Mouse (Mus musculus) erythroblast, embryonic 14.5 days (primary cell): ENCODE results near the gene Myoc. TPM values are rescaled to one million over a fixed set of nuclear protein-coding genes. Genes with fewer than 3 reads are reported as not detected.

Experiments
- H3K27me3 ChIP-seq: 2 replicates; pipeline ENCODE4 v1.6.1; 2012; ENCODE audit warnings: inconsistent platforms; ENCODE audit not compliant: control insufficient read depth
- H3K36me3 ChIP-seq: 2 replicates; pipeline ENCODE4 v1.6.1; 2012; ENCODE audit warnings: mild to moderate bottlenecking, inconsistent platforms; ENCODE audit not compliant: control insufficient read depth
- H3K4me1 ChIP-seq: 2 replicates; pipeline ENCODE4 v1.6.1; 2012; ENCODE audit warnings: inconsistent platforms; ENCODE audit not compliant: control insufficient read depth
- H3K4me3 ChIP-seq: replicated peaks from 2 replicates; pipeline ENCODE3; 2012; ENCODE audit warnings: moderate library complexity, mild to moderate bottlenecking, inconsistent platforms
- H3K9me3 ChIP-seq: 2 replicates; pipeline ENCODE4 v1.6.1; 2012; ENCODE audit warnings: low read length, inconsistent platforms, mixed read lengths; ENCODE audit not compliant: control insufficient read depth
- GATA1 ChIP-seq: IDR thresholded peaks from 2 replicates; pipeline ENCODE4 v1.6.1; 2012; ENCODE audit warnings: low read length, inconsistent platforms, mixed read lengths
- TAL1 ChIP-seq: IDR thresholded peaks from 3 replicates; pipeline ENCODE4 v1.6.1; 2012; ENCODE audit warnings: low read length, inconsistent platforms, mixed read lengths
- polyA plus RNA-seq: library from polyadenylated mRNA; stranded (reverse); fragments of >175 nt; gene quantifications from 2 replicates; pipeline ENCODE4 v1.2.3, GENCODE M21; 2012

Myoc gene
- not detected in 2 replicates for polyA plus RNA-seq

- H3K4me1 ChIP-seq, result no peaks in the 10 kb centered on the region
- TF ChIP-seq TAL1, result no peak
- TF ChIP-seq GATA1, result no peak
- no peaks in the 10 kb centered on the region for H3K9me3 ChIP-seq
- H3K4me3 ChIP-seq, result no peak within 1 kb of the TSS
- no peaks in the 10 kb centered on the region for H3K27me3 ChIP-seq
- no peaks in the 10 kb centered on the region for H3K36me3 ChIP-seq
Observed at GRCm38 (mm10) chr1:162639051-162639750, at the start of gene Myoc. TSS of gene Myoc (plus strand) at chr1:162639155.

DNA sequence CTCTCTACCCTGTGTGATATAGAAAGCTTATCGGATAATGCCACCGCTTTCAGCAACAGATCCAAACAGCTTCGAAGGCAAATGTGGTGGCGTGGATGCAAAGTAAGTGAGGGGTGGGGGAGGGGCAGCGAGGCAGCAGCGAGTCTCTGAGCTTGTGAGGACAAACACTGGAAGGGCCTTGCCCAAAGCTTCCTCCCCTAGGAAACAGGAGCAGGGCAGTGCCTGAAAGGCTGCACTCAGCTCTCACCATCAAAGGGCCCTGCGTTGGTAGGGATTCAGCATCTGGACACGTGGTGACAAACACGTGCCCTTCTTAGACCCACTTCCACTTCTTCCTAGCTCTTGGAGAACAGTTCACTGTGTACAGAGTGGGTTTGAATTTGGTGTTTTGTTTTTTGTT is 49.5 kb upstream of the Myoc start:
- peaks cover 10% of the 10 kb centered on the region for H3K4me1 ChIP-seq
- H3K9me3 ChIP-seq, result no peaks in the 10 kb centered on the region
- H3K27me3 ChIP-seq, result no peaks in the 10 kb centered on the region
- no peak overlapping the region for H3K4me3 ChIP-seq
- no peak for TF ChIP-seq GATA1
- no peak for TF ChIP-seq TAL1
- peaks cover 3% of the 10 kb centered on the region; the same call in 1 of the 2 replicates for H3K36me3 ChIP-seq

- no peaks in the 10 kb centered on the region for H3K27me3 ChIP-seq
- no peaks in the 10 kb centered on the region for H3K9me3 ChIP-seq
- no peak for TF ChIP-seq GATA1
- TF ChIP-seq TAL1, result no peak
- H3K4me3 ChIP-seq, result no peak overlapping the region
- H3K4me1 ChIP-seq, result peaks cover 10% of the 10 kb centered on the region
- H3K36me3 ChIP-seq, result peaks cover 2% of the 10 kb centered on the region; the same call in 1 of the 2 replicates
Observed at GRCm38 (mm10) chr1:162590415-162590997, 48.4 kb upstream of the Myoc start.

GRCm38 (mm10) chr1:162597379-162598102 is 41.4 kb upstream of the Myoc start:
- Histone ChIP-seq H3K4me1 (peaks cover 7% of the 10 kb centered on the region), H3K9me3 (no peaks in the 10 kb centered on the region), H3K4me3 (no peak overlapping the region), H3K36me3 (peaks cover 3% of the 10 kb centered on the region; the same call in 1 of the 2 replicates), H3K27me3 (no peaks in the 10 kb centered on the region)
- no peak for TF ChIP-seq TAL1

GRCm38 (mm10) chr1:162599617-162600016 is 39.3 kb upstream of the Myoc start:
- no peaks in the 10 kb centered on the region for H3K27me3 ChIP-seq
- peaks cover 3% of the 10 kb centered on the region; the same call in 1 of the 2 replicates for H3K36me3 ChIP-seq
- peaks cover 7% of the 10 kb centered on the region for H3K4me1 ChIP-seq
- no peaks in the 10 kb centered on the region for H3K9me3 ChIP-seq
- TF ChIP-seq GATA1 (no peak), TAL1 (no peak)
- H3K4me3 ChIP-seq, result no peak overlapping the region

DNA sequence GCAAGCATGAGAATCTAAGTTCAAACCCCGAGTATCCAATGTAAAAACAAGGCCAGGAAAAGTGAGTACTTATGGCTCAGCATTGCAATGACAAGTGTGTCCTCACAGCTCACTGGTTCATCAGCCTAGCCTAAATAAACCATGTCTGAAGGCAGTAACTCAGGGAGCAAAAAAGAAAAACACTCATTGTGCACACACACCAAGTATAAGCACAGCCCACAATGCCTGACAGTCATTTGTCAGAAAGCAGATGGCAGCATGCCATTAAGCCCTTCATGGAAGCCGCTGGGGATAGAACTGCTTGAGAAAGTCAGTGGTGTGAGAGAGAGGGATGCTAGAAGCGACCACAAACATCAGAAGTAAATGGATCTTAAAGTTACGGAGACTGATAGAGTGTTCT is 37.7 kb upstream of the Myoc start:
- Histone ChIP-seq H3K27me3 (no peaks in the 10 kb centered on the region), H3K4me3 (no peak overlapping the region), H3K4me1 (peaks cover 7% of the 10 kb centered on the region), H3K9me3 (no peaks in the 10 kb centered on the region), H3K36me3 (peaks cover 3% of the 10 kb centered on the region; the same call in 1 of the 2 replicates)
- no peak for TF ChIP-seq TAL1
- no peak for TF ChIP-seq GATA1

DNA sequence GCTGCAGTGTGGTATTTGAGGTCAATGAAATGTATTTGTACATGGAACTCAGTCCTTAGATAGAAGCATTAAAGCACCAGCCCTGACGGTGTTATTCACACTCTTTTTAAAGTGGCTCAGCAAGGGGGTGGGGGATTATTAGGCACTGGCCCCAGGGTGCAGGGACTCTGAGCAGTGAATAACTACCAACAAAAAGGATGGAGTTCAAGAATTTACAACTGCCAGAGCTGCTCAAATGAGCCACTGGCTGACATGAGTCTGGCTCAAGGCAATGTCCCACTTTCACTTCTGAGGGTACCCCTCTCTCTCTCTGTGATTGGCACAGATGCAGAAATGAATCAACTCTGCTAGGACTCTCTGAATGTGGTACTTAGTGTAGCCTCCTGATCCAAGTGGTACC is 30.8 kb upstream of the Myoc start:
- H3K27me3 ChIP-seq, result no peaks in the 10 kb centered on the region
- no peaks in the 10 kb centered on the region for H3K36me3 ChIP-seq
- TF ChIP-seq TAL1, result no peak
- TF ChIP-seq GATA1, result no peak

DNA sequence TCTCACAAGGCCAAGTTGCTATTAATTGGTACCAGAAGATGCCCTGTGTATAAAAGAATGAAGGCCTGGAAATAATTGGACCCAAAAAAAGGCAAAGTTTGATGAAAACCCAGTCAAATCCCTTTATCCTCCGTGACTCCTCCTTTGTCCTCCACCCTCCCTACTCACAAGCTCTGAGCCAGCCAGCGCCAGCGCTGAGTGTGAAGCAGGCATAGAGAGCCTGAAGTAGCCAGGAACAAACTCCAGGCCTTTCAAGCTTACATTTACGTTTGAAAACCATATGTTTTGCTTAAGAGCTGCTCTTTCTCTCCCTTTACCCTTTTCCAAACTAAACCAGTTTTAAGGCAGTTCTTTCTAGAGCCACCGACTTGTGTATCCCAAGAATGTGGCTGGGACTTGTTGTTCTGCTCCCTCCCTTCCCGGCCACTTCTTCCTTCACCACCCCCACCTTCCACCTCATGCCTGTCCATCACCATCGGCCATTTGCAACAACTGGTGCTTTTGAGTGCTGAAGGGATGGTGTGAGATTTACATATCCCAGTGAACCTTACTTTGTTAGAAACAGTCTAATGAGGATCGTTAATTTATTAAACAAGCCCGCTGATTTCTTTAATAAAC is 29.2 kb upstream of the Myoc start:
- Histone ChIP-seq H3K4me1 (no peaks in the 10 kb centered on the region), H3K27me3 (no peaks in the 10 kb centered on the region), H3K9me3 (no peaks in the 10 kb centered on the region), H3K36me3 (no peaks in the 10 kb centered on the region), H3K4me3 (no peak overlapping the region)
- no peak for TF ChIP-seq TAL1
- TF ChIP-seq GATA1, result no peak

More for the DNA sequence above, 30.8 kb upstream of the Myoc start:
- Histone ChIP-seq H3K9me3 (no peaks in the 10 kb centered on the region), H3K4me3 (no peak overlapping the region), H3K4me1 (no peaks in the 10 kb centered on the region)

- Histone ChIP-seq H3K36me3 (no peaks in the 10 kb centered on the region), H3K4me1 (no peaks in the 10 kb centered on the region), H3K9me3 (no peaks in the 10 kb centered on the region), H3K27me3 (no peaks in the 10 kb centered on the region), H3K4me3 (no peak overlapping the region)
- no peak for TF ChIP-seq TAL1
Observed at GRCm38 (mm10) chr1:162611191-162611590, 27.8 kb upstream of the Myoc start.
